Mouse (Mus musculus) hindbrain, embryonic 13.5 days (tissue): Measurements from ENCODE around the gene Rbms1. TPM values are rescaled to one million over a fixed set of nuclear protein-coding genes. Genes with fewer than 3 reads are reported as not detected.
A peak's percentile ranks its signal among the peaks of the same experiment; 100 is the strongest.

Experiments used
- ATAC-seq: fragments of 200-750 bp; cut with Nextera tagmentation; 2 replicates; pipeline ENCODE4 v1.8.0; 2017; ENCODE audit warnings: moderate TSS enrichment; ENCODE audit not compliant: low FRiP score
- H3K27ac ChIP-seq: fragments of 300-500 bp; sonication (generic); 2 replicates; pipeline ENCODE4 v1.5.1; 2015; ENCODE audit warnings: inconsistent platforms, mild to moderate bottlenecking, moderate library complexity
- H3K27me3 ChIP-seq: fragments of 300-500 bp; sonication (generic); 2 replicates; pipeline ENCODE4 v1.6.1; 2015; ENCODE audit warnings: mild to moderate bottlenecking, inconsistent platforms
- H3K36me3 ChIP-seq: fragments of 300-500 bp; sonication (generic); 2 replicates; pipeline ENCODE4 v1.6.1; 2015; ENCODE audit warnings: mild to moderate bottlenecking, inconsistent platforms
- H3K4me1 ChIP-seq: fragments of 300-500 bp; sonication (generic); replicated peaks from 2 replicates; pipeline ENCODE4 v1.6.1; 2015; ENCODE audit warnings: inconsistent platforms
- H3K4me2 ChIP-seq: fragments of 300-500 bp; sonication (generic); 2 replicates; pipeline ENCODE4 v1.6.1; 2015; ENCODE audit warnings: inconsistent platforms, mild to moderate bottlenecking, moderate library complexity
- H3K4me3 ChIP-seq: fragments of 300-500 bp; sonication (generic); 2 replicates; pipeline ENCODE4 v1.5.1; 2015; ENCODE audit warnings: mild to moderate bottlenecking, inconsistent platforms
- H3K9ac ChIP-seq: fragments of 300-500 bp; sonication (generic); 2 replicates; pipeline ENCODE4 v1.6.1; 2015; ENCODE audit warnings: mild to moderate bottlenecking, inconsistent platforms
- H3K9me3 ChIP-seq: fragments of 300-500 bp; sonication (generic); 2 replicates; pipeline ENCODE4 v1.6.1; 2016; ENCODE audit warnings: inconsistent platforms
- WGBS: fragments of 180-500 bp; shearing (Covaris S2); methylation state at CpG from one replicate; pipeline ENCODE4 v1.1.7; 2015; 5-methylcytosine and 5-hydroxymethylcytosine counted together
- polyA plus RNA-seq: library from polyadenylated mRNA; unstranded; fragments of >200 nt; fragmentation: Nextera tagmentation; extraction: Ambion mirVana; gene quantifications from 2 replicates; pipeline ENCODE4 v1.2.1, GENCODE M21; 2015

Gene Rbms1
- polyA plus RNA-seq, 1 experiment from 2014 or later = 71.4 TPM

DNA sequence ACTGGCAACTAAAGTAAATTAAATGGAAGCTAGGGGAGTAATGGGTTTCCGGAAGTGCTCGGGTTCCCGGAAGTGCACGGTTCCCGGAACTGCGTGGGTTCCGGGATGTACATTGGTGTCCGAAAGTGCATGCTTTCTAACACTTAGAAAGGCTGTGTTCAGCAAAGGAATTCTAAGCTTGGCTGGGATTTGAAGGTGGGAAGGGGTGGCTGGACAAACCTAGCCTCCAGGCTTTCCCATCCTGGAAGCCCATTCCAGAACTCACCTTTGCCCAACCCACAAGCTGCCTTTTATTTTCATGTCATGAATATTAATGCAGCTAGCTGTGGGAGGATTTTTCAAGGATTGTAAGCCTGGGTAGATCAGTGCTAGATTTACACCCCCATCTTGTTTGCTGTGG lies 51.3 kb downstream of the Rbms1 start:
- Histone ChIP-seq H3K9ac (no peak overlapping the region), H3K4me2 (no peak overlapping the region), H3K4me3 (no peak overlapping the region), H3K27ac (no peak overlapping the region), H3K36me3 (no peaks in the 10 kb centered on the region), H3K27me3 (no peaks in the 10 kb centered on the region), H3K9me3 (no peaks in the 10 kb centered on the region), H3K4me1 (peaks cover 24% of the 10 kb centered on the region)
- WGBS = 91% methylated on average over 8 of the region's 8 CpGs
- ATAC-seq = no peak

DNA sequence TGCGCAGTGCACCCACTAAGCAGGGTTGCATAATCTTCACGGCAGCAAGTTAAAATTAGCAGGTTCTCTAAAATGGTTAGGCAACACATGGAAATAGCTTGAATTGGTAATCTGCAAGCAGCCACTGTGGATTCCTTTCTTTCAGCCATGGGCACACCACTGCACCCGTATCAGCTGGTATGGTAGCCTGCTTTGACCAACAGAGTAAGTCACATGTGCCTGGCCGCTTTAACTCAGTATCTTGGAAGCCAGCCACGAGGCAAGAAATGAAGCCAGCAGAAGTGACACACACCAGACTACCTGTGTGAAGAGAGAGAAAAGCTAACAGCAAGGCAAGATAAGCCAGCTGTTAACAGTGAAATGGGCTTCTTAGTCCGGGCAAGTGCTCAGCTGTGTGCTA lies 52.2 kb downstream of the Rbms1 start:
- H3K9me3 ChIP-seq = no peaks in the 10 kb centered on the region
- no peak overlapping the region for H3K27ac ChIP-seq
- no peaks in the 10 kb centered on the region for H3K36me3 ChIP-seq
- no peak overlapping the region for H3K4me2 ChIP-seq
- no peak for ATAC-seq
- WGBS = 81% methylated on average over 6 of the region's 6 CpGs
- no peak overlapping the region for H3K4me3 ChIP-seq
- H3K27me3 ChIP-seq = no peaks in the 10 kb centered on the region
- no peak overlapping the region for H3K9ac ChIP-seq
- H3K4me1 ChIP-seq = peaks cover 24% of the 10 kb centered on the region

DNA sequence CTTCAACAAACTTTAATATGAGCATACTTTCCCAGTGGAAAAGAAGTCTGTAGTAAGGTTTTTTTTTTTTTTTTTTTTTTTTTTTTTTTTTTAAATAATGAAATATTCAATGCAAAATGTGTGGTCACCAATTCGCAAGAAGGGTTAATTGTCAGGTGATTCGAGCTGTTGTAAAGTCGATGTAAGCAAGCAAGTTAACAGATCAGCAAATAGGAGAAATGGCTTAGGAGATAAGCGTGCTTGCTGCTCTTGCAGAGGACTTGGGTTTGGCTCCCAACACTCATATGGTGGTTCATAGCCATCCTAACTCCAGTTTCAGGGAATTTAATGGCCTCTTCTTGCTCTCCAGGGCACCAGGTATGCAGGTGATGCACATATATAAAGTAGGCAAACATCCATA lies 54.4 kb downstream of the Rbms1 start:
- ATAC-seq = no peak
- H3K4me3 ChIP-seq = no peak overlapping the region
- H3K4me1 ChIP-seq = peaks cover 20% of the 10 kb centered on the region
- no peaks in the 10 kb centered on the region for H3K36me3 ChIP-seq
- H3K9me3 ChIP-seq = no peaks in the 10 kb centered on the region
- H3K27me3 ChIP-seq = no peaks in the 10 kb centered on the region
- no peak overlapping the region for H3K9ac ChIP-seq
- WGBS = 87% methylated on average over 4 of the region's 4 CpGs
- H3K4me2 ChIP-seq = no peak overlapping the region
- no peak overlapping the region for H3K27ac ChIP-seq

DNA sequence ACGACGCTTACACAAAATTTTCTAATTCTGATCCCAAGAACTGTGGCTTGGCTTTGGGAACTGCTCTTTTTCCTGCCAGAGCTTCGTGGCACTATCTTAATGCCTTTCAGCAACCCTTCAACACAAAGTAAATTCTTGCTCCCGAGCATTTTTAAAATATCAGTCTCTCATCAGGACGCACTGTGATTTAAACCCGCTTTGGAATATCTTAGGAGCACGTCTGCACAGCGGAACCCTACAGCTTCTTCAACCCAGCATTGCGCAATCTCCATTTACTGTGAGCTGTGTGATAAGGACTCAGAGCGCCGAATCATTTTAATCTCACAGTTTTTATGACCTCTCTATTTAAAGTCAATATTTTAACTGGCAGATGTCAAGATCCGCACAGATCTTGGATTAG lies 54.9 kb downstream of the Rbms1 start:
- peaks cover 18% of the 10 kb centered on the region for H3K4me1 ChIP-seq
- no peak overlapping the region for H3K27ac ChIP-seq
- H3K27me3 ChIP-seq = no peaks in the 10 kb centered on the region
- no peak overlapping the region for H3K4me3 ChIP-seq
- ATAC-seq = no peak
- H3K4me2 ChIP-seq = no peak overlapping the region
- H3K9me3 ChIP-seq = no peaks in the 10 kb centered on the region
- no peak overlapping the region for H3K9ac ChIP-seq
- H3K36me3 ChIP-seq = no peaks in the 10 kb centered on the region
- WGBS = 91% methylated on average over 12 of the region's 12 CpGs

DNA sequence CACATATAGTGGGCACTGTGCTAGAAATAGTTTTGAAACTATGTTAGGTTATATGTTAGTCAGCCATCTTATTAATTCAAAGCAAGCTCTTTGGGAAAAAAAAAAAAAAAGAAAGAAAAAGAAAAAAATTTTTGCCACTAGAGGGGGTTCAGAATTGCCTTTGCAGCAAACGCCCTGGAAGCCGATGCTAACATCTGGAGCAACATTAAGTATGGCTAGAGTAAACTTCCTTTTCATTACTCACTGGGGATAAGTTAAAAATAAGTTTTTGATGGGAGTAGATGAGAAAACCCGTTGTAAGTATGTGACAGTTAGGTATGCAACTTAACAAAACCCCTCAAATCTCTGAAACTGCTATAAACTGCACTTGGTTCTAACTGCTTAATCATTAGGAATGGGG lies 57.7 kb downstream of the Rbms1 start:
- no peak overlapping the region for H3K4me3 ChIP-seq
- H3K4me1 ChIP-seq = no peaks in the 10 kb centered on the region
- no peak overlapping the region for H3K9ac ChIP-seq
- 0 out of 2 replicates have a peak overlapping the region, but pooled peaks have one; percentile 35 for H3K27ac ChIP-seq
- H3K9me3 ChIP-seq = no peaks in the 10 kb centered on the region
- H3K4me2 ChIP-seq = no peak overlapping the region
- 36% methylated on average over 3 of the region's 3 CpGs for WGBS
- H3K36me3 ChIP-seq = no peaks in the 10 kb centered on the region
- ATAC-seq = no peak
- H3K27me3 ChIP-seq = no peaks in the 10 kb centered on the region

DNA sequence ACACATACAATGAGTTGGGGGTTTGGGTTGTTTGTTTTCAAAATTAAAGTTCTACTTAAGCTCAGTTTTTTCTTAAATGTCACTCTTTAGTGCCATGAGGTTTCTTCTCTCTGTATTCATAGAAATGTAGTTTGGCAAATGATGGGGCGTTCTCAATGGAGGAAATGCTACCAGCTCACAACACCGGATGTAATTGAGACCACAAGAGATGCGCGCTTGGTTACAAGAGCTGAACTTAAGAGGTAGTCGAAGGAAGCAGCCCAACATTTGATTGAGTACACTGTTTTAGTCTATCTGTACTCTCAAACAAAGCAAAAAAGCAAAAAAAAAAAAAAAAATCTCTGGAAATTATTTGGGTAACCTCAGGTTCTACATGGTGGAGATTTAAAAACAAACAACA lies 58.9 kb downstream of the Rbms1 start:
- ATAC-seq = no peak
- no peaks in the 10 kb centered on the region for H3K4me1 ChIP-seq

DNA sequence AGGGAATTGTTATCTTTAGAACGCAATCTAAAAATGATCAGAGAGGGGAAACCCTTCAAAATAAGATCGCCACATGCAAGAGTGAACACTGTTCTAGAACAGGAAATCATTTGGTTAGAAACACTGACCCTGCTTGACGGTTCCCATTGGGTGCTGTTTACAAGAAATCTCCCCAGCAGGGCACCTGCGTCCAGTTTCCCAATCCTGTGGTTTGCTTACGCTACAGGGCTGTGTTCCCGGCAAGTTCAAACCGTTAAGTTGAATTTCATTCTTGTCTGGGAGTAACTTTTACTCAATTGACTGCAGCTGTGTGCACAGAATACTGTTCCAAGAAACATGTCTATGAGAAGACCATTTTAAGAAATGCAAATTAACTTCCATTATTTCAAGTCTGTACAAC lies 59.5 kb downstream of the Rbms1 start:
- H3K9me3 ChIP-seq = no peaks in the 10 kb centered on the region
- H3K4me1 ChIP-seq = no peaks in the 10 kb centered on the region
- no peak overlapping the region for H3K27ac ChIP-seq
- H3K27me3 ChIP-seq = no peaks in the 10 kb centered on the region
- WGBS = 85% methylated on average over 7 of the region's 7 CpGs
- no peak overlapping the region for H3K4me2 ChIP-seq
- no peak overlapping the region for H3K4me3 ChIP-seq
- H3K36me3 ChIP-seq = no peaks in the 10 kb centered on the region
- H3K9ac ChIP-seq = no peak overlapping the region
- ATAC-seq = no peak

More for the DNA sequence above, 58.9 kb downstream of the Rbms1 start:
- Histone ChIP-seq H3K9me3 (no peaks in the 10 kb centered on the region), H3K9ac (no peak overlapping the region), H3K36me3 (no peaks in the 10 kb centered on the region), H3K27me3 (no peaks in the 10 kb centered on the region), H3K4me2 (no peak overlapping the region), H3K27ac (no peak overlapping the region), H3K4me3 (no peak overlapping the region)
- 84% methylated on average over 5 of the region's 5 CpGs for WGBS

DNA sequence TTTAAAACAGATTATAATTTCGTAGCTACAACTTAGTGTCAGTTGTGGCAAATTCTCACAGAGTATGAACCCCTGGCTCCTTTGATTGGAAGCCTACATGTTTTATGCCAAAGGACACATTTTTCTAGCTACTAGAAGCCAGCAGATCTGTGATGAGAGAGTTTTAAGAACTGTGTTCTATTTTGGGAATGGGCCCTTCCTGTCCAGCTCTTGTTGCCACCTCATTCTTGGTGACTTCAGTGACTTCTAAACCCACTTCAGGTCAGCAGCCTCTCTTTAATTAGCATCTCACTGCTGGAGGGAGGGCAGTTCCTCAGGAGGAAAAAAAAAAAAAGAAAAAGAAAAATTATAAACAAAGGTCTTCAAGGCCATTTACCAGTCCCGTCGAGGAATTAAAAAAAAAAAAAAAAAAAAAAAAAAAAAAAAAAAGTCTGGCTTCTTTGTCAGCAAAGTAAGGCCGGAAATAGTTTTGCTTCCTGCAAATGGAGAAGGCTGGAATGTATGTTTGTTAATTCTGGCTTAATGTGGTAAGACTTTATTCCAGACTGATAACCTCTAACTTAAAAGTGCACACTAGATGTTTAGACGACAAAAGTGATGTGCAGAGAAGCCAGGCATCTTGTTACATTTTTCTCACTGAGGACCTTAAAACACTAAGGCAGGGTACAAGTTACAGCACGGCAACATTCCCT lies 60.4 kb downstream of the Rbms1 start:
- no peak overlapping the region for H3K27ac ChIP-seq
- no peaks in the 10 kb centered on the region for H3K4me1 ChIP-seq
- H3K4me3 ChIP-seq = no peak overlapping the region
- no peak for ATAC-seq
- no peak overlapping the region for H3K4me2 ChIP-seq
- 73% methylated on average over 6 of the region's 6 CpGs for WGBS
- no peak overlapping the region for H3K9ac ChIP-seq
- H3K9me3 ChIP-seq = no peaks in the 10 kb centered on the region
- no peaks in the 10 kb centered on the region for H3K27me3 ChIP-seq
- no peaks in the 10 kb centered on the region for H3K36me3 ChIP-seq

DNA sequence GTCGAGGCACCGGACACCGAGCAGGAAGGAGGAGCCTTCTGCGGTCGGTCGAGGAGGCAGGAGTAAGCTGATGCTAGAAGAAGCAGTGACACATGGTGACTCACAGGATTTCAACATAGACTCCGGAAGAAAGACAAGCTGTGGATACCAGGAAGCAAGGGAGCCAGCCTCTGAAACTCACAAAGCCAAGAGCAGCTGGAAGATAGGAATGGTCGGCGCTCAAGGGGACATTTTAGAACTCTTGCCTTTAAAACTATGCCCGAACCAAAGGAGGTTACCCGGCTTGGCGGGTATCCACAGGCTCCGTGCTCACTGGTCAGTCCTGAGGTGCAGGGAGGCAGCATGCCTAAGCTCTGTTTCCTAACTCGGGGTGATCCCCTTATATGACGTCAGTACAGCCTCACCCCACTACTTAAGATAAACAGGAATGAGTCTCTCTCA lies 61.5 kb downstream of the Rbms1 start:
- Histone ChIP-seq H3K4me2 (no peak overlapping the region), H3K36me3 (no peaks in the 10 kb centered on the region), H3K9me3 (no peaks in the 10 kb centered on the region), H3K27me3 (no peaks in the 10 kb centered on the region), H3K9ac (no peak overlapping the region), H3K4me3 (no peak overlapping the region), H3K4me1 (no peaks in the 10 kb centered on the region), H3K27ac (0 out of 2 replicates have a peak overlapping the region, but pooled peaks have one; percentile 8)
- no peak for ATAC-seq
- WGBS = 83% methylated on average over 15 of the region's 15 CpGs

DNA sequence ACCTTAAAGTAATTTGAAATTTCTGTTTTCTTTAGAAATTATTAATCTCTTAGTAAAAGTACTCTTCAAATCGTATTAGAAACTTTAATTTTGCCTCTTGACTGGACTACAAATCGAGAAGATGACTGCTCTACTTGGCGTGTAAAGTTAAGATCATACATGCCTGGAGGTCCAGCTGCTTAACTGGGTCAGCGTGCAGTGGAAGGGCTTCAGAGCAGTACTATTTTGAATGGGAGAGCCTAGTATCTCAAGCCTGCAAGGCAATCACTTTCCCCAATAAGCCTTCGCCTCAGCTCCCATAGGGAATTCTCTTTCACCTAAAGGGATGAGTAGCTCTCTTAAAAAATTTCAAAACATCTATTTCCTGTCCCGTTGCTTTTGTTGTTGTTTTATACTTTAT lies 62.0 kb downstream of the Rbms1 start:
- ATAC-seq = no peak
- Histone ChIP-seq H3K36me3 (no peaks in the 10 kb centered on the region), H3K4me2 (no peak overlapping the region), H3K9ac (no peak overlapping the region), H3K27ac (no peak overlapping the region), H3K4me3 (no peak overlapping the region), H3K9me3 (no peaks in the 10 kb centered on the region), H3K27me3 (no peaks in the 10 kb centered on the region), H3K4me1 (no peaks in the 10 kb centered on the region)
- 88% methylated on average over 6 of the region's 6 CpGs for WGBS

DNA sequence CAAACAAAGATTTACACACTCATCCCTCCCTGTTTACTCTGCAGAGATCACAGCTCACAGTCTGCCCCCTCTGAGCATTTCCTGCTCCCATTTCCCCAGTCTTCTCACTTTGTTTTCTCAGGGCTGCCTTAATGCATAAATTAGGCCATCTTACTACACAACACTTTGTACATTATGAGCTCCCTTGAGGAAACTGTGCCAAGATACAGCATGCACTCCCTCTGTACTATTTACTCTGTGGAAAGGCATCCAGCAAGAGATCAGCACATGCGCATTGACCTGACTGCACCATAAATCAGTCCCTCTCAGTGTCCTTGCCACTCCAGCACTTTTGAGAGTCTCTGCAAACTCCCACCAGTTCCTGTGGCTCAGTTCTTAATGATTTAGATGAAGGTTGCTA lies 70.0 kb downstream of the Rbms1 start:
- no peak overlapping the region for H3K9ac ChIP-seq
- H3K4me3 ChIP-seq = no peak overlapping the region
- H3K9me3 ChIP-seq = no peaks in the 10 kb centered on the region
- ATAC-seq = no peak
- no peaks in the 10 kb centered on the region for H3K27me3 ChIP-seq
- peaks cover 11% of the 10 kb centered on the region; the same call in 1 of the 2 replicates for H3K4me1 ChIP-seq
- WGBS = 78% methylated on average over 1 of the region's 1 CpGs
- no peak overlapping the region for H3K27ac ChIP-seq
- no peak overlapping the region for H3K4me2 ChIP-seq
- H3K36me3 ChIP-seq = no peaks in the 10 kb centered on the region

DNA sequence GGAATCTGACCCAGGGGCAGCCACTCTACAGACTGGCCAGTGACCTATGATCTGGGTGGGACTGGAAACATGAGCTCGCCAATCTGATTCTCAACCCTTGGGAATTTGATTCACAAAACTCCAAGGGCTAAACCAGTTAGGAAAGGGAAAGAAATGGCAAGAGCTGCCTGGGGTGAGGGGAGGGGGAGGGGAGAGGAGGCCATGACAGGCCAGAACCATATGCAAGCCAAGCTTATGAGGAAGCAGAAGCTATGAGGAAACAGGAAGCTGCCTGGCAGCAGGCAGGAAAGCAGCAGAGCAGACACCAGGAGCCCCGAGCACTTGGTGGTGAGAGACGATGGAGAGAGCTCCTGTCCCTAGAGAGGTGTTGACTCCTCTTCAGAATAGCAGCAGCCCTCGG lies 79.1 kb downstream of the Rbms1 start:
- no peaks in the 10 kb centered on the region for H3K9me3 ChIP-seq
- no peak overlapping the region for H3K4me3 ChIP-seq
- no peak overlapping the region for H3K4me2 ChIP-seq
- no peak for ATAC-seq
- 52% methylated on average over 4 of the region's 4 CpGs for WGBS
- H3K4me1 ChIP-seq = peaks cover 26% of the 10 kb centered on the region
- H3K9ac ChIP-seq = no peak overlapping the region
- H3K27ac ChIP-seq = no peak overlapping the region
- no peaks in the 10 kb centered on the region for H3K36me3 ChIP-seq
- H3K27me3 ChIP-seq = no peaks in the 10 kb centered on the region

DNA sequence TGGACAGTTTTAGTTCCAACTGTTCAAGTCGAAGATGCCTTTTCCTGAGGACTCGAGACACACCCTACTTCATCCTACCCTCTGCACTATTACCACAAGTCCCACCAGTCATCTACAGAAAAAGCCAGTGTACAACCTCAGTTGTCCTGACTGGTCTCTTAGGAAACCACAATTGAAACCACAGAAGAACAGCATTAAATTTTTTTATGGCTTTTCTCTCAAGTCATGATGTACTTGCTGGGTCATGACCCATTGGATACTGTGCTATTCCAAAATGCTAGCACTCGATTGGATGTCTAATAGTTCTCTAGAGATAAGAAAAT lies 80.0 kb downstream of the Rbms1 start:
- 69% methylated on average over 3 of the region's 3 CpGs for WGBS
- Histone ChIP-seq H3K4me2 (no peak overlapping the region), H3K4me1 (peaks cover 33% of the 10 kb centered on the region), H3K27me3 (no peaks in the 10 kb centered on the region; the same call in 1 of the 2 replicates), H3K9me3 (no peaks in the 10 kb centered on the region), H3K9ac (no peak overlapping the region), H3K36me3 (no peaks in the 10 kb centered on the region), H3K27ac (no peak overlapping the region), H3K4me3 (no peak overlapping the region)
- ATAC-seq = no peak
